Mouse (Mus musculus) C2C12 (cell line): ENCODE data around the gene Ubald2. TPM values are rescaled to one million over a fixed set of nuclear protein-coding genes. Genes with fewer than 3 reads are reported as not detected.

Experiments
- H3K27me3 ChIP-seq: one replicate; pipeline ENCODE4 v1.6.1; 2011; ENCODE audit not compliant: control insufficient read depth, insufficient read depth, insufficient read length
- H3K36me3 ChIP-seq: one replicate; pipeline ENCODE4 v1.6.1; 2011; ENCODE audit not compliant: control insufficient read depth, insufficient read depth
- H3K4me3 ChIP-seq: one replicate; pipeline ENCODE4 v1.5.1; 2011; ENCODE audit warnings: mild to moderate bottlenecking, control low read depth; ENCODE audit not compliant: poor library complexity, insufficient read depth, severe bottlenecking
- H3K79me2 ChIP-seq: one replicate; pipeline ENCODE4 v1.6.1; 2011; ENCODE audit not compliant: control insufficient read depth, insufficient read depth
- H3K79me3 ChIP-seq: one replicate; pipeline ENCODE4 v1.6.1; 2011; ENCODE audit warnings: low read depth, control low read depth
- H3ac ChIP-seq: one replicate; pipeline ENCODE3; 2011; ENCODE audit warnings: low read depth; ENCODE audit not compliant: control insufficient read depth, insufficient read length
- CEBPB ChIP-seq: IDR thresholded peaks from one replicate; pipeline ENCODE4 v1.6.1; 2011; ENCODE audit warnings: low read depth, mild to moderate bottlenecking, control low read depth, moderate library complexity
- CTCF ChIP-seq: IDR thresholded peaks from one replicate; pipeline ENCODE4 v1.5.1; 2011; ENCODE audit not compliant: control insufficient read depth, insufficient read depth, insufficient read length
- FOSL1 ChIP-seq: IDR thresholded peaks from one replicate; pipeline ENCODE4 v1.8.0; 2011; ENCODE audit warnings: mild to moderate bottlenecking, low read length; ENCODE audit not compliant: poor library complexity, insufficient read depth, severe bottlenecking
- MAX ChIP-seq: IDR thresholded peaks from one replicate; pipeline ENCODE4 v1.6.1; 2011; ENCODE audit warnings: mild to moderate bottlenecking, control low read depth
- MYOD1 ChIP-seq: IDR thresholded peaks from one replicate; pipeline ENCODE4 v1.6.1; 2011; ENCODE audit warnings: low read depth; ENCODE audit not compliant: control insufficient read depth, insufficient read length
- MYOG ChIP-seq: IDR thresholded peaks from one replicate; pipeline ENCODE4 v1.6.1; 2011; ENCODE audit not compliant: control insufficient read depth, insufficient read length; ENCODE audit errors: extremely low read depth
- USF1 ChIP-seq: IDR thresholded peaks from one replicate; pipeline ENCODE4 v1.6.1; 2011; ENCODE audit warnings: low read depth, mild to moderate bottlenecking, control low read depth, moderate library complexity
- polyA plus RNA-seq: library from polyadenylated mRNA; unstranded; fragments of >200 nt; fragmentation: generic; extraction: Trizol; gene quantifications from one replicate; pipeline ENCODE4 v1.2.1, GENCODE M21; 2012; ENCODE audit warnings: missing spikeins

Gene Ubald2
- polyA plus RNA-seq, 1 experiment = 126 TPM

DNA sequence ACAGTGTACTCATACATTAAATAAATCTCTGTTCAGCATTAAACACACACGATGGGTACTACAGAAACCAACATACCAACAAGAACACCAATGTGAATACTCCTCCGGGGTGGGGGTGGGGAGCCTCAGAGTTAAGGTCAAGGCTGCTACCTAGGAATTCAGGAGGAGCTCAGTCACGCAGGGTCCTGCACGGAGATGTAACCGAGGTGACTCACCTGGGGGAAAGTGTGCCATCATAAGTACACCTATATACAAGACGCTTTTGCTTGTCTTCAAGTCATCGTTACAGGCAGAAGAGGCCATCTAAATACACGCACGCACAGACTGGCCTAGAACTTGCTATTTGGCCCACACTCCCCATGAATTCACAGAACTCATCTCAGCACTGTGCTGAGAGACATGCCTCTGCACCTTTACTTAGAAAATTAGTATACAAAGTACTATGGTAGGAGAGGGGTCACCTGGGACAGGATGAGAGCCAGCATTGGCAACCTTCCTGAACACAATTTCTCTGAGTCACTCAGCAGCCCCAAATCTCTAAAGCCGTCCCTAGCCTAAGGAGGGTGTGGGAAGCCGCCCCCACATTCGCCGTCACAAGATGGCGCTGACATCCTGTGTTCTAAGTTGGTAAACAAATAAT is 44.9 kb upstream of the Ubald2 start:
- Histone ChIP-seq H3ac (no peak overlapping the region), H3K36me3 (no peaks in the 10 kb centered on the region), H3K27me3 (no peaks in the 10 kb centered on the region), H3K79me3 (no peaks in the 10 kb centered on the region), H3K4me3 (no peak overlapping the region), H3K79me2 (no peaks in the 10 kb centered on the region)
- TF ChIP-seq USF1 = no peak
- TF ChIP-seq CEBPB = no peak
- TF ChIP-seq MYOG = no peak
- TF ChIP-seq MAX = no peak
- TF ChIP-seq MYOD1 = no peak
- TF ChIP-seq FOSL1 = no peak
- no peak for TF ChIP-seq CTCF

DNA sequence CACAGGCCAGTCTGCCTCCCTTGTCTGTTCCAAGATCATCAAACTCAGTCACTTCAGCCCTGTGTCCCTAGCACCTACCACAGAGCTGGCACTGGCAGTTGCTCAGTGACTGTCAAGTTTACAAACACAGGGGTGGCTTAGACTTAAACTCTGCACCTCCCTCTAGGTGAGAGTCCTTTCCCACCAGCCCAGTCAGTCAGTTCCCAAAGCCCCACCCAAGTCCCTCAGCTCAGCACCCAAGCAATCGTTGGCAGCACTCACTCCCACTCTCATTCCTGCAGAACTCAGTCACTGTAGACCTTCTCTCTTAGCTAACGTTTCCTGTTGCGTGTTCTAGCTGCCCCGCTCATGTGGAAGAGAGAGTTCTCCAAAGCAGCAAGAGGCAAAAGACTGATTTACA is 39.1 kb upstream of the Ubald2 start:
- Histone ChIP-seq H3K79me3 (no peaks in the 10 kb centered on the region), H3K27me3 (no peaks in the 10 kb centered on the region), H3ac (no peak overlapping the region), H3K4me3 (no peak overlapping the region), H3K79me2 (no peaks in the 10 kb centered on the region), H3K36me3 (no peaks in the 10 kb centered on the region)
- TF ChIP-seq FOSL1 (no peak), MYOG (no peak), USF1 (no peak), MAX (no peak), CTCF (no peak), CEBPB (no peak), MYOD1 (no peak)

DNA sequence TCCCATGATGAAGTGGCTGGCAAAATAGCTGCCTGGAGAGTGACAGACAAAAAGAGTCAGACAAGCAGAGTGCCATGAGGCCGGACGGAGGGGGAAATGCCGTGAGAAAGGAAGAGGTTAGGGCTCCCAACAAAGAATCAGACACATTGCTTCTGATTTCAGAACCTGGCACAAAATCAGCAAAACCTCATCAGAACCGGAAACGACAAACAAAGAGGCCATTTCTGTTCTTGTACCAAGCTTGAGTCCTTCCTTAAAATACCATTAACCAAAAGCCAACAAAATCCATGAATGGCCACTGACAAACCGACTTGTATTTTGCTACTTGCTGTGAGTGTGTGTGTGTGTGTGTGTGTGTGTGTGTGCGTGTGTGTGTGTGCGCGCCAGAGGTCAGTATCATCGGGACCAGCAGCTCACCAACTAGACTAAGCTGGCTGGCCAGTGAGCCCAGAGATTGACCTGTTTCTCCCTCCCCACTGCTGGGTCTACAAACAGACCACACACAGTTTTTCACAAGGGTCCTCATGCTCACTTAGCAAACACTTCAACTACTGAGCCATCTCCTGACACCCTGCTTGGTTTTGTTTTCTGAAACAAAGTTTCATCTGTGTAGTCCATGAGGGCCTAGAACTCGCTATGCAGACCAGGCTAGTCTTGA is 37.5 kb upstream of the Ubald2 start:
- Histone ChIP-seq H3ac (no peak overlapping the region), H3K79me3 (no peaks in the 10 kb centered on the region), H3K36me3 (no peaks in the 10 kb centered on the region), H3K4me3 (no peak overlapping the region), H3K79me2 (no peaks in the 10 kb centered on the region), H3K27me3 (no peaks in the 10 kb centered on the region)
- TF ChIP-seq FOSL1 (no peak), MYOD1 (no peak), MYOG (no peak), CTCF (no peak), USF1 (no peak), MAX (no peak), CEBPB (no peak)

DNA sequence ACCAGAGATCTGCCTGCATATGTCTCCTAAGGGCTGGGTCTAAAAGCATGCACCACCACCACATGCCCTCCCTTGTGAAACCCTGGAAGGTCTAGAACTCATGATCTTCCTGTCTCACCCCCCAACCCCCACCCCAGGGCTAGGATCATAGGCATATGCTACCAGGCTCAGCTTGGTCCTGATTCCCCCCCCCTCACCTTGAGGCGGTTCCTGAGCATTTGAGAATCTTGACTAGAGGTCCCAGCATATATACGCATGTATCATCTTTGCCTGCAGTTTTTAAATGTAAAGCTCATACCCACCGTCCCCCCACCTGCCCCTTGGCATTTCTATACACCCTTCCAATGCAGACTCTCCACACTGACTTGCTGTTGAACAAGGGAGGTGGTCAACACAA is 37.0 kb upstream of the Ubald2 start:
- no peaks in the 10 kb centered on the region for H3K36me3 ChIP-seq
- no peak for TF ChIP-seq MYOD1
- TF ChIP-seq USF1 = no peak
- no peak for TF ChIP-seq CTCF
- no peak for TF ChIP-seq MYOG
- no peak for TF ChIP-seq MAX
- TF ChIP-seq CEBPB = no peak
- TF ChIP-seq FOSL1 = no peak
- no peak overlapping the region for H3K4me3 ChIP-seq
- H3K79me3 ChIP-seq = no peaks in the 10 kb centered on the region
- no peak overlapping the region for H3ac ChIP-seq
- no peaks in the 10 kb centered on the region for H3K79me2 ChIP-seq
- H3K27me3 ChIP-seq = no peaks in the 10 kb centered on the region

GRCm38 (mm10) chr11:116397517-116398347 is 36.2 kb upstream of the Ubald2 start:
- TF ChIP-seq MYOD1 (no peak), CEBPB (no peak), USF1 (no peak), MAX (no peak), CTCF (no peak), FOSL1 (no peak), MYOG (no peak)
- Histone ChIP-seq H3K36me3 (no peaks in the 10 kb centered on the region), H3K4me3 (no peak overlapping the region), H3K27me3 (no peaks in the 10 kb centered on the region), H3ac (no peak overlapping the region), H3K79me3 (no peaks in the 10 kb centered on the region), H3K79me2 (no peaks in the 10 kb centered on the region)
